Mouse (Mus musculus): ENCODE measurements around the gene Adgrv1. TPM values are rescaled to one million over a fixed set of nuclear protein-coding genes. Genes with fewer than 3 reads are reported as not detected.

Gene Adgrv1
- total RNA-seq, 1 experiment from 2014 or later, result 1.5 TPM

DNA sequence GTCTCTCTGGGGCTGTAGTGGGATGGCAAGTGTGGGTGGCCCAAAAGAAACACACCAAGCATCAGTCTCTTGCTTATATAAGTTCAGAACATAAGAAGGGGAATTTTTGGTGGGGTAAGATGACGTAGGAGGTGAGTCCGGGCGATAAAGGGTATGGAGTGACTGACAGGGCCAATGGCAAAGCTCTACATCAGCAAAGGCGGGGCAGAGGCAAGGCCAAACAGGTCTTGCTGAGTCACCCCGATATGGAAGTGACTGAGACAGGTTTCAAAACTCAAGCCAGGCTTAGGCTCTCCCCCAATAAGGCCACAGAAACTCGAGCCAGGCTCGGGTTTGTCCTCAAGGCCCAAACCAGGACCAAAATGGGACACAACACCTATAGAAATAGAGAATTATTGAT lies 394.1 kb downstream of the Adgrv1 start:
- DNase-seq, result no peak

GRCm38 (mm10) chr13:81237947-81238346 lies 395.0 kb downstream of the Adgrv1 start:
- DNase-seq, result peak; percentile 17

DNA sequence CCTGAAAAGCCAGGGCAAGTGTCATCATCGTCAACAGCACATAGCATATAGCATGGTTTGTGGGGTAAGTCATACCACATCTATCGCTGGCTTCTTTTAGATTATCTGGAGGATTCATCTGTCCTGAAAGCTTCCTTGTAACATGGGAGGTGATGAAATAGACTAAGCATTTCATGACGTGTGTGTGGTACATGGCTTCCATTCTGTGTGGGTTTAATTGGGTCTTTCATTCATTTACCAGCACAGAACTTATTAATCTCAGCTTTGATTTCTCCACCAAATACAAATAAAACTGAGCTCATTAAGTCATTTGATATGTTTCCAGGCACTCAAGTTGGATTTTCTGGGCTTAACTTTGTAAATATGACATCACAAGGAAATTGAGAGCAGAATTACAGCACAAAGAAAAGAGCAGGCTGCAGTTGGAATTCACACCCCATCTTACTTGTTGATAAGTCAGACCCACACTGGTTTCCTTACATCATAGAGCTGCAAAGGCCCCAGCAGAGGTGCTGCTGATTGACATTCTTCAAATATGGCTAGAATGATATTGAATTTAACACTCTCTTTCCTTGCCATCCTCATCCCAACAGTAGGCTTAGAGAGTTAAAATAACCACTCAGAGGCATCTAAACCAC lies 396.1 kb downstream of the Adgrv1 start:
- no peak for DNase-seq

GRCm38 (mm10) chr13:81234031-81234430 lies 398.9 kb downstream of the Adgrv1 start:
- no peak for DNase-seq

DNA sequence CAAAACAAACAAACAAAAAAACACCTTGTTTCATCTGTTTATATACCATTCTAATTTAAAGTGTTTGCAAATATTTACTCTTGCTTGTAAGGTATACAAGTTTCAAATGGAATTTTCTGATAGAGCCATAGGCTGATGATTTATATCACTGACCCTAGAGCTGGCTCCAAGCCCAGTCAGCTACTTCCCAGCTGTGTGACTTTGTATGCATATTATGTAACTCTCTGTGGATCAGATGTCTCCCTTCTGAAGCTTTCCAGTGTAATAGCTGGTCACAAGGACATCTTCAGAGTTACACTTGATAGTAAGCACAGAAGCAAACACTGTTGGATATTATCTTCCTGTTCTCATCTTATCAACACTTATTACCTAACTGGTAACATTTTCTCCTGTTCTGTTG lies 400.1 kb downstream of the Adgrv1 start:
- peak; percentile 66 for DNase-seq

DNA sequence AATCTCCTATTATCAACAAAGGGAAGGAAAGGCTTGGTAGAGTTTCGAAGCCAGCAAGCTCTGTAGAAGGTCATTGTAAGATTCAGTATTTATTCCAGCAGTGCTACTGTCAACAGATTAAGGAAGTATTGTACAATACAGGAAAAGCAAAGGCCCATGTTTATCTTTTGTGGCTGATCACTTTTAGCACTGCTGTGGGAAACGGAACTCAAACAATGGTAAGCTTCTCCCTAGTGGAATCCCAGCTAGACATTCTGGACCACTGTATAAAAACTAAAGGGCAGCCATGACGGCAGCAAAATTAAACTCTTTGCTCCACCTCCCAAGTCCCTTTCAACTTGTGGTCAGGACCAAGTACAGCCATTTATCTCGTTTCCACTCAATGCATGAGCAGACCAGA lies 402.8 kb downstream of the Adgrv1 start:
- no peak for DNase-seq

DNA sequence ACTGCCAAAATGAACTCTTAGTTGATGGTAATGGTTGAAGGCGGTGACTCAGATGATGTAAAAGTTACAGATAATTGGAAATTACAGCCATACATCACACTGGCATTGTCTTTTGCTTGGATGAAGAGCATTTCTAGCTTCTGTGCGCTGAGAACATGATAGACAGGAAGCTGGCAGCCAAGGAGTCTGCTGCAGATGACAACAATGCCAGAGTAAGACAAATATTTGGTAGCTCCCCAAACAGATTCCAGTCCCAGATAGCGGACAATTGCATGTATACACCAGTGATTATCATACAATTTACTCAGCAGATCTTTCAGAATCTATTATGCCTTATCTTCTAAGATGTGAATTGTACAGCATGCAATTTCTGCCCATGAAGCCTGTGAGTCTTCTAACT lies 409.2 kb downstream of the Adgrv1 start:
- no peak for DNase-seq

GRCm38 (mm10) chr13:81222377-81222776 lies 410.6 kb downstream of the Adgrv1 start:
- DNase-seq, result no peak

GRCm38 (mm10) chr13:81211436-81211835 lies 421.5 kb downstream of the Adgrv1 start:
- peak; percentile 61 for DNase-seq

DNA sequence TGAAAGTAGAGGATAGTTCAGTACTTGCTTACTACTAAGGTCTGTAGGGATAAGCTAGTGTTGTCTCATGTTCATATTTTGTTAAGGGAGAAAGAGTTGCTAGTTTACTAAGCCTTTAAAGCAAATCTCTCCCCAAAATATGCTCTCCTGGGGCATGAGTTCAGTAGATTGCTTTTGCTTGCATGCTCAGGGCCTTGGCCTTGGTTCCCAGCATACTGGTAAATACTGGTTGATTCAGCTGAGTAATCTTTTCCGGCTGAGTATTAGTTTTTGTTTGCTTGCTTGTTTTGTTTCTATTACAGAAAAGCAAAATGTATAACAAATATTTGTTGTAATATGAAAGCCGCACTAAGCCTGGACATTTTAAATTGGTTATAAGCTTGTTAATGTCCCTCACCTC lies 422.4 kb downstream of the Adgrv1 start:
- DNase-seq, result no peak

- DNase-seq, result no peak
Measured at GRCm38 (mm10) chr13:81209815-81210214, 423.1 kb downstream of the Adgrv1 start.

DNA sequence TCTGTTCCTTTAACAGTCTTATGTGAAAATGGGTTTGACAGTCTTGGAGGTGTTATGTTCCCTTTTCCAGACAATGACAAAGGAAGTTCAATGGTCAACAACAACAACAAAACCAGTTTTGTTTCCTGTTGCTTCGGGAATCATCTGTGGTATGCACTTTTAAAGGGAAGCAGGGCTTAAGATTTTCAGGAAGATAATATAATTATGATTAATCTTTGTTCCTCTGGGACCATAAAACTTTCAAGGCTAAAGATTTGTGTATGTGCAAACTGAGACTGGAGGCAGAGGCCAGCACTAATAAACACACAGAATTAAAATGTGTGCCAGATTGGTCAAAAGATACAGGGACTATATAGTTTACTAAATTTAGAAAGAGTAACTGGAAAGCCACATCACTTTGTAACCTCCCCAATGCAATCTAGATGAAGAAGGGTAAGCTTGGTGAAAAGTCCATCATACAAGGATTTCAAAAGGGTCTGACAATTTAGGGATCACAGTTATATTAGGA lies 424.8 kb downstream of the Adgrv1 start:
- DNase-seq, result no peak

DNA sequence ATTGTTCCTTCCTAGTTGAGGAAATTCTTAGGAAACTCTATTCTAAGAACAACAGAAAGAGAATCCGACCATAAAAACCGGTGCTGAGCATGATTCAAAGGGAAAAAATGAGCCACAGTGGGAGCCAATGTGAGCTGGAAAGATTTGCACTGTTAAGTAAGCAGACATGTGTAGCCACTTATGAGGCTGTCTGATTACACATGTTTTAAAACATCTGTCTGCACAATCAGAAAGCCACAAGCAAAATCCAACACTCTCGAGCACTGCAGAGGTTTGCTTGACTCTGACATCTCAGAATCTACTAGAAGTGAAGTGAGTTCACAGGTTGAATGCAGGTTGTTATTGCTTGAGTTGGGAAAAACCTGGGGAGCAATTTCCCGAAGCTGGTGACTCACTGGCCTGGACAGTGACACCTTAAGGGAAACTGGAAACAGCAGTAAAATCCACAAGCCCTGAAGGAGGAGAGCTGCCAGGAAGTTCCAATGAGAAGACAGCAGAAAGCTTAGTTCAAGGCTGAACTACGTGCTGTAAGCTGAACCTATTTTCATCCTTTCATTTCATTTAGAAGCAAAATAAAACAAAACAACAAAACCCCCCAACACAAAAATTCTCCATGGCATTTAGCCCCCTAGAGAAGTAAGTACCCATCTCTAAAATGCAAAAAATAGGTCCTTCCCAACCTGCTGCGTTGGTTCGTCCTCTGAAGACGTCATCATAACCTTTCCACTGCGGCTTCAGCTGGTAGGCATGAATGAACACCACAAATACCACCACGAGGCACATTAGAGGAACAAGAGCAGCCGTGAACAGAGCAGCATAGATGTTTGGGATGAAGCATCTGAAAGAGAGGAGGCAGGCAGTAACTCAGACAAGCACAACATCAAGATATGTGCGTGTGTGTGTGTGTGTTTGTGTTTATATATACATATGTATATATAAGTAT lies 450.7 kb downstream of the Adgrv1 start:
- no peak for DNase-seq

- no peak for DNase-seq
Measured at GRCm38 (mm10) chr13:81181459-81181858, 451.5 kb downstream of the Adgrv1 start.

DNA sequence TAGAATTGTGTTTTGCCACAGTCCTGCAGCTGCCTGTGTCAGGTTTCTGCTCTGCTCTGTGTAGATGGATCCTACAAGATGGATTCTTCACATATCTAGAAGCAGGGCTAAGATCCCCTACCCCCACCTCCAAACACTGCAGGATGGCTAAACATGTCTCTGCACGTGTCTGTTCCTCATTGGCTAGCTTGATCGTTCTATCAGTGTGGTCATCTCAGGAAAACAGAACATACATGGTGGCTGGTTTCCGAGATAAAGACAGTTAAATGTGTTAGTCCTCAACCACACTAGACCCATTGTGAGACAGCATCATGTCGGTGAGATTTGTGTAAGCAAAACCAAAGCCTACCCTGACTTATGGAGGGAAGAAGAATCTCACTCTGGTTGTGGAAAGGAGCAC lies 456.1 kb downstream of the Adgrv1 start:
- DNase-seq, result no peak

DNA sequence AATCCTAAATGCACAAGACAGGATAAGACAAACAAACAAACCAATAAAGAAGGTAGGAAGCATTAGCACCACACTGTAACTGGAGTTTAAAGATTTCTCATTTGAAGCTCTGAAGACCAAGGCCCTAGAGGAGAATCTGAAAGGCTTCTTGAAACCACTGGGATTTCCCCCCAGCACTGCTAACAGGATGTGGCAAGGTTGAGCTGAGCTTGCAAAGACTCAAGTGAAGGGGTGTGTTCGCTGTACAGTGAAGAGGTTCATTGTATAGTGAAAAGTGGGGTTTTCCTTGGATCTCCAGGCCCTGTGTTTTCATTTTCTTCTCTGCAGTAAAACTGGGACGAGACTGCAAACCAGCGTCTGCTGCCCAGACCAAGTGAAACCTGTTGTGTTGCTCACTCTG lies 456.9 kb downstream of the Adgrv1 start:
- no peak for DNase-seq

DNA sequence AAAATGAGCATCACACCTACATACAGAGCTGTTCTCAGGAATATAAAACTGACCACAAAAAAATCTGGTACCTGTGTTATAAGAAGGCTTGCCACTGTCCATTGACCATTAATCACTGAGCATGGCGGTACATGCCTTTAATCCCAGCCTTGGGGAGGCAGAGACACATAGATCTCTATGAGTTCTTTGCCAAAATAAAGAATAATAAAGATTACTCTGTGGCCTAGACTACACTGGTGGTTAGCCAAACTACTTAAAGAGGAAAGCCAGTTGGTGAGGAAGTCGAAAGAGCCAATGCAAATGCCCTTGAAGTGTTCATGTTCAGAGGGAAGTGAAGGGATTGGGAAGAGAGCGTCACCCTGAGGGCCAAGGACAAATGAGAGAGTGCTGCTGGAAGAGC lies 461.8 kb downstream of the Adgrv1 start:
- peak; percentile 23 for DNase-seq

GRCm38 (mm10) chr13:81167450-81167849 lies 465.5 kb downstream of the Adgrv1 start:
- DNase-seq, result no peak

GRCm38 (mm10) chr13:81159808-81160207 lies 473.1 kb downstream of the Adgrv1 start:
- DNase-seq, result no peak

DNA sequence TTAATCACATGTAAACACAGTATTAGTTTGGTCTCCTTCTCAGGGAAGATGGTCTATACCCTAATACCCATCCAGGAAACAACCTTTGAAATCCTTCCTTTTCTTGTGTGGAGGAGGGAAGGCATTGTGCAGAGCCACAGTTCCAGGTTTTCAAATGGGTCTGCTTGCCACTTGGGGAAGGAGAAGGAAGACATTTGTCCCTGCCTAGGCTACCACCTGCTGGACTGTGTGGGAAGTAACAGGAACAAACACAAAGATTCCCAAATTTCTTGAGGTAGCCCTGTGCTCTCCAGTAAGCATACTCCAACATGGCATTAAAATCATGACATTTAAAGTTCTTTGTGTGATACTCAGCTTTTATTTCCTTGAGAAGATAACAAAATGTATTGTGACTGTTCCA lies 477.6 kb downstream of the Adgrv1 start:
- DNase-seq, result peak; percentile 70

GRCm38 (mm10) chr13:81144434-81144833 lies 488.5 kb downstream of the Adgrv1 start:
- no peak for DNase-seq

- DNase-seq, result no peak
Measured at GRCm38 (mm10) chr13:81142268-81142884, 490.6 kb downstream of the Adgrv1 start.
